Mouse (Mus musculus): ENCODE measurements at regions not wholly inside any gene's neighbourhood (a gene's known extent, or its start where the extent isn't known, plus 50 kb on each side); places are given as distances from the start of the nearest gene placed in this dataset.

- TF ChIP-seq CHD2 (IDR thresholded peaks at IDR 0.05; ENCODE audit: low read depth, low read length): no peak
- TF ChIP-seq ZNF384 (IDR thresholded peaks at IDR 0.05; ENCODE audit: low read depth, low read length): no peak
- no peak for TF ChIP-seq ZC3H11A (IDR thresholded peaks at IDR 0.05; ENCODE audit: borderline replicate concordance, low read depth, low read length)
- no peak for TF ChIP-seq HCFC1 (IDR thresholded peaks at IDR 0.05; ENCODE audit: borderline replicate concordance, insufficient read depth, low read length)
These were observed 458.2 kb downstream of the Fut8 start for GRCm38 (mm10) chr12:77696039-77696631.
